Mouse (Mus musculus) forebrain, embryonic 14.5 days (tissue): ENCODE data around the gene Phf21a. TPM values are rescaled to one million over a fixed set of nuclear protein-coding genes. Genes with fewer than 3 reads are reported as not detected.

Experiments used
- ATAC-seq: fragments of 200-750 bp; cut with Nextera tagmentation; 2 replicates; pipeline ENCODE4 v1.8.0; 2017; ENCODE audit warnings: mild to moderate bottlenecking, moderate library complexity
- DNase-seq: peaks from one replicate; pipeline ENCODE4 v3.0.0-alpha.2; 2015; ENCODE audit warnings: low spot score
- H3K27ac ChIP-seq: fragments of 300-500 bp; sonication (generic); 2 replicates; pipeline ENCODE4 v1.5.1; 2014; ENCODE audit warnings: low read depth, mild to moderate bottlenecking, control low read depth, low read length, moderate library complexity
- H3K27me3 ChIP-seq: fragments of 300-500 bp; sonication (generic); replicated peaks from 2 replicates; pipeline ENCODE4 v1.6.1; 2014; ENCODE audit warnings: low read length, control low read depth, mixed read lengths; ENCODE audit not compliant: control insufficient read depth, insufficient read depth
- H3K36me3 ChIP-seq: fragments of 300-500 bp; sonication (generic); 2 replicates; pipeline ENCODE4 v1.6.1; 2014; ENCODE audit warnings: low read length, control low read depth; ENCODE audit not compliant: control insufficient read depth, insufficient read depth
- H3K4me1 ChIP-seq: fragments of 300-500 bp; sonication (generic); 2 replicates; pipeline ENCODE4 v1.6.1; 2014; ENCODE audit warnings: antibody characterized with exemption, low read length, control low read depth; ENCODE audit not compliant: control insufficient read depth, insufficient read depth
- H3K4me2 ChIP-seq: fragments of 300-500 bp; sonication (generic); 2 replicates; pipeline ENCODE4 v1.6.1; 2014; ENCODE audit warnings: mild to moderate bottlenecking, control low read depth, low read length
- H3K4me3 ChIP-seq: fragments of 300-500 bp; sonication (generic); 2 replicates; pipeline ENCODE4 v1.5.1; 2014; ENCODE audit warnings: low read depth, low read length, control low read depth
- H3K9ac ChIP-seq: fragments of 300-500 bp; sonication (generic); 2 replicates; pipeline ENCODE4 v1.6.1; 2014; ENCODE audit warnings: mild to moderate bottlenecking, low read length, control low read depth, moderate library complexity
- H3K9me3 ChIP-seq: fragments of 300-500 bp; sonication (generic); replicated peaks from 2 replicates; pipeline ENCODE4 v1.6.1; 2016; ENCODE audit warnings: low read length, control low read depth, mixed read lengths; ENCODE audit not compliant: control insufficient read depth
- WGBS: fragments of 180-500 bp; shearing (Covaris S2); extraction: QIAGEN DNeasy Blood & Tissue Kit; methylation state at CpG from one replicate; pipeline ENCODE4 v1.1.7; 2014; 5-methylcytosine and 5-hydroxymethylcytosine counted together
- polyA plus RNA-seq: library from polyadenylated mRNA; unstranded; fragments of >200 nt; fragmentation: Nextera tagmentation; extraction: Ambion mirVana; gene quantifications from 2 replicates; pipeline ENCODE4 v1.2.1, GENCODE M21; 2014

The Phf21a gene
- polyA plus RNA-seq, 1 experiment from 2014 or later = 37.5 TPM

- WGBS = 3% methylated on average over 33 of the region's 59 CpGs
- H3K27ac ChIP-seq = peak within 1 kb of the TSS; percentile 58
- peaks cover 8% of the 10 kb centered on the region; the same call in 1 of the 2 replicates for H3K4me1 ChIP-seq
- H3K4me3 ChIP-seq = peak within 1 kb of the TSS; percentile 73
- H3K27me3 ChIP-seq = no peaks in the 10 kb centered on the region
- H3K36me3 ChIP-seq = peaks cover 28% of the 10 kb centered on the region
- H3K9me3 ChIP-seq = no peaks in the 10 kb centered on the region
- H3K4me2 ChIP-seq = peak within 1 kb of the TSS; percentile 69
- ATAC-seq (peak; percentile 72), DNase-seq (peak; percentile 58)
- peak within 1 kb of the TSS; percentile 91 for H3K9ac ChIP-seq
Observed at GRCm38 (mm10) chr2:92401091-92401561, 308.2 kb downstream of the Phf21a start, which contains the start of gene Mapk8ip1. TSS of gene Mapk8ip1 (minus strand) at chr2:92401263.

DNA sequence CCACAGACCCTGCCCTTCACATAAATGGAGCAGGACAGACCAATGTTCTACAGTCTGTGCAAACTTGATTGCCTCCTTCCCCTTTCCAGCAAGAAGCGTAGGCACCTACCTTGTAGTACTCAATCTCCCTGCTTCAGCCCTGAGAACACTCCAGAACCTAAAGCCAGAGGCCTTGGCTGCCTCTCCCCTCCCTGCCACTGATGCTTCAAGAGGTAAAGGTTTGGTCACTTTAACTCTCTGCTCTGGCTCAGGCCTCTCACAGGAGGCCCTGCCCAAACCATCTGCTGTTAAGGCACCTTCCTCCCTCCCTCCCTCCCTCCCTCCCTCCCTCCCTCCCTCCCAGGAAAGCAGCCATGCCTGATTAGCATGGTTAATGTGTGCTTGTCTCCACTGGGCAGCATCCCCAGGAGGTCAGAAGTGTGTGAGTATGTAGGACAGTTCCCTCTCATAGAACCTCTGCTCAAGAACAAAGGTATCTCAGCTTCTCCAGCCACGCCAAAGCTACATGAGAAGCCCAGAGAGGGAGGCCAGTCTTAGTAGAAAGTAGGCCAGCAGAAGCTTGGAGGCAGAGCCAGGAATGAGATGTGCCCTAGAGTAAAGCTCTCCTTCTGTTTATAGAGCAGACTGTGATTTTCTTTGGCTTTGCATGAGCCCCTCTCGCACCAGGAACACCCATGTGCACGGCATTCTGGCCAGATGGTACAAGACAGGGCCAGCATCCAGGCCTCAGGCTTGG, 309.8 kb downstream of the Phf21a start:
- Histone ChIP-seq H3K36me3 (peaks cover 42% of the 10 kb centered on the region), H3K9me3 (no peaks in the 10 kb centered on the region), H3K4me1 (peaks cover 6% of the 10 kb centered on the region; the same call in 1 of the 2 replicates), H3K27ac (no peak overlapping the region; the same call in 1 of the 2 replicates), H3K4me2 (no peak overlapping the region), H3K9ac (no peak overlapping the region), H3K27me3 (no peaks in the 10 kb centered on the region), H3K4me3 (no peak overlapping the region)
- ATAC-seq (no peak), DNase-seq (no peak)
- 76% methylated on average over 4 of the region's 4 CpGs for WGBS

DNA sequence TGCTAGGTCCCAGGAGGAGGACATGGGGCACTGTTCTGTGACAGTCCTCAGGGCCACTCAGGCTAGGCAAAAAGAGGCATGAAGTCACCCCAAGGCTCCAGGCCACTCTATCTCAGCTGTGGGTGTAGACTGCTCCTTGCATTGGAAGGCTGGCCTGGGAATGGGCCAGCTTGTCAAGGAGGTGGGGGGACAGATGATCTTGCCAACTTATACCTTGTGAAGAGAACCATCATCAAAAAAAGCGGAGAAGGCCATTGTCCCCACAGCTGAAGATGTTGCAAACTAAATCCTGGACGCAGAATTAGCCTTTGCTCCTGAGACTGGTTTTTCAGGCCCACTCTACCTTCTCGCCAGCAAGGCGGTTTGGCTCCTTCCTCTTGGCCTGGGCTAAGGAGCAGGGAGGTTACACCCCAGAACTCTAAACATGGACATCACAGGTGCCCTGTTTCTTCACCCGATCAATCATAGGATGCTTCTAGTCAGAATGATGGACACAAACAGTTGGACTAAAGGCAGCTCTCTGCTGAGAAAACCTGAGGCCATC, 310.9 kb downstream of the Phf21a start:
- Histone ChIP-seq H3K27ac (no peak overlapping the region), H3K9me3 (no peaks in the 10 kb centered on the region), H3K27me3 (no peaks in the 10 kb centered on the region), H3K4me3 (no peak overlapping the region), H3K9ac (no peak overlapping the region), H3K36me3 (peaks cover 51% of the 10 kb centered on the region), H3K4me1 (no peaks in the 10 kb centered on the region), H3K4me2 (no peak overlapping the region)
- 98% methylated on average over 5 of the region's 5 CpGs for WGBS
- ATAC-seq = no peak
- DNase-seq = no peak

- ATAC-seq = no peak
- Histone ChIP-seq H3K4me2 (no peak overlapping the region), H3K9ac (no peak overlapping the region), H3K4me1 (no peaks in the 10 kb centered on the region), H3K36me3 (peaks cover 60% of the 10 kb centered on the region), H3K27ac (no peak overlapping the region), H3K27me3 (no peaks in the 10 kb centered on the region), H3K9me3 (no peaks in the 10 kb centered on the region), H3K4me3 (no peak overlapping the region)
- WGBS = 89% methylated on average over 6 of the region's 6 CpGs
- no peak for DNase-seq
Observed at GRCm38 (mm10) chr2:92404737-92405136, 311.8 kb downstream of the Phf21a start.

- no peaks in the 10 kb centered on the region for H3K9me3 ChIP-seq
- no peak overlapping the region for H3K4me3 ChIP-seq
- no peak overlapping the region for H3K9ac ChIP-seq
- no peak overlapping the region for H3K27ac ChIP-seq
- H3K36me3 ChIP-seq = peaks cover 69% of the 10 kb centered on the region
- H3K4me2 ChIP-seq = no peak overlapping the region
- ATAC-seq (no peak), DNase-seq (no peak)
- no peaks in the 10 kb centered on the region for H3K27me3 ChIP-seq
- 89% methylated on average over 7 of the region's 7 CpGs for WGBS
- no peaks in the 10 kb centered on the region for H3K4me1 ChIP-seq
Observed at GRCm38 (mm10) chr2:92405687-92406086, 312.8 kb downstream of the Phf21a start.

DNA sequence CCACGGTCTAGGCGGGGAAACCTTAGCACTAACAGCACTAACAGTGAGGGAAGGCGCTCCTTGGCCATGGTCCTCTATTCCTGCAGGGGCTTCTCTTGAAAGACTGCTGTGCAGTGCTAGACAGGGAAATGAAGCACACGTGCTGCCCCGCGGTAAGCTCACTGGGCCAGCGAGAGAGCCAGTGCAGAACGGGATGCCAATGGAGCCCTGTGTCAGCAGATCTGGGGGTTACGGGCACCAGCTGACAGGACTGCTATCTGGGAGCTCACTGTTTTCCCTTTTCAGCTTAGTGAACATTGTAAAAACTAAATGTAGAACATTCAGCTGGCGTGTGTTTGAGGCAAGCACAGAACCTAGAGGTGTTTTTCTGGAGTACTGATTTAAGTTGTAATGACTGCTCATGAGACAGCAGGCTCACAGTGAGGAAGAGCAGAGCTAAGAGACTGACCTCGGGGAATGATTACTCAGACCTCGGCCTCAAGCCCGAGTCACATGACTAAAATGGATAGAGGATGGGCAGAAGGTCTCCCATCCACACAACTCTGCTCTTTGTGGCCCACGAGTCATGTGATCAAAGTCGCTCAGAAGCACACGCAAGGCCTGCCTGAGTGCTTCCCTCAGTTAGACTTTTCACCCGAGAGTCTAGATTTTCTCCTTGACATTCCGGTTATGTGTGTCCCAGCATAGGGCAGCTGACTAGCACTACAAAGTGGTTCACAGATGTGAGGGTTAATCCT, 315.6 kb downstream of the Phf21a start:
- Histone ChIP-seq H3K36me3 (peaks cover 94% of the 10 kb centered on the region), H3K4me1 (no peaks in the 10 kb centered on the region), H3K27me3 (no peaks in the 10 kb centered on the region), H3K4me3 (no peak overlapping the region), H3K4me2 (no peak overlapping the region), H3K9me3 (no peaks in the 10 kb centered on the region), H3K27ac (no peak overlapping the region), H3K9ac (no peak overlapping the region)
- no peak for DNase-seq
- 93% methylated on average over 18 of the region's 18 CpGs for WGBS
- no peak for ATAC-seq

- H3K9ac ChIP-seq = no peak overlapping the region
- no peak overlapping the region for H3K27ac ChIP-seq
- WGBS = 91% methylated on average over 10 of the region's 10 CpGs
- no peak overlapping the region for H3K4me3 ChIP-seq
- ATAC-seq = no peak
- no peaks in the 10 kb centered on the region for H3K4me1 ChIP-seq
- no peak for DNase-seq
- H3K9me3 ChIP-seq = no peaks in the 10 kb centered on the region
- no peaks in the 10 kb centered on the region for H3K27me3 ChIP-seq
- H3K4me2 ChIP-seq = no peak overlapping the region
- peaks cover 96% of the 10 kb centered on the region for H3K36me3 ChIP-seq
Observed at GRCm38 (mm10) chr2:92411705-92412104, 318.8 kb downstream of the Phf21a start.
